Mouse (Mus musculus) Patski (cell line): ENCODE data around the gene Itpr1. TPM values are rescaled to one million over a fixed set of nuclear protein-coding genes. Genes with fewer than 3 reads are reported as not detected.

ENCODE experiments used
- ATAC-seq: fragments of 100-300 bp; one replicate; pipeline ENCODE4 v1.8.0; 2021
- CTCF ChIA-PET: fragments of 350-600 bp; sonication (Branson Sonifier 250); formaldehyde crosslinking; loops from one replicate; lab custom pipeline; 2022; ENCODE audit warnings: inconsistent platforms; lab: Charles Lee
- POLR2A ChIA-PET: fragments of 350-600 bp; sonication (Branson Sonifier 250); formaldehyde crosslinking; loops from one replicate; lab custom pipeline; 2022; ENCODE audit warnings: antibody characterized with exemption, inconsistent platforms; lab: Charles Lee
- DNase-seq: peaks from one replicate; pipeline ENCODE4 v3.0.0-alpha.2; 2011; ENCODE audit warnings: low read depth, low spot score
- H3K27me3 ChIP-seq: fragments of 371-371 bp; one replicate; pipeline ENCODE4 v1.5.1; 2021
- CTCF ChIP-seq: fragments of 100-300 bp; IDR thresholded peaks from one replicate; pipeline ENCODE4 v1.5.1; 2021
- in situ Hi-C: fragments of 300-500 bp; cut with MboI; formaldehyde crosslinking; loops from 3 replicates; pipeline ENCODE4 v1.11.1; 2018; ENCODE audit warnings: low pct_unique_long_range_greater_than_20kb, mixed read lengths
- polyA plus RNA-seq: library from polyadenylated mRNA; unstranded; gene quantifications from one replicate; pipeline ENCODE4 v1.2.3, GENCODE M21; 2021

Gene Itpr1
- polyA plus RNA-seq, 1 experiment from 2014 or later, result 67.1 TPM

DNA sequence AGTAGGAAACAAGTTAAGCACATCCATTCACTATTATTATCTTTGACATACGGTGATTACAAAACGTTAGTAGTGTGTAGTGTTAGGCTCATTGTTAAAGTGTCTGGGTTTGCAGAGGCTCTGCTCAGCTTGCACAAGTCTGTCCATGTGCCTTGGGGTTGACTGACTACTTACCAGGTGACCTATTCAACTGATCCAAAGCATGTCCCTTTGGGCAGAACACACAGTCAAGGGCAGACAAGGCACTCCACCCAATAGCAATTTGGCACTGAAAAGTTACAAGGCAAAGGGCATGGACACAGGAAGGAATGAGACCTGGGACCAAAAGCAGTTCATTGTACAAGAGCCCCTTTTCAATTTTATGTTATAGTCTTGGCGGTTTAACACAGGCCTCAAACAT, 78.7 kb downstream of the Itpr1 start:
- no peak for TF ChIP-seq CTCF
- POLR2A ChIA-PET, result no interaction called here
- DNase-seq (no peak), ATAC-seq (no peak)
- no peaks in the 10 kb centered on the region for H3K27me3 ChIP-seq
- CTCF ChIA-PET, result interaction anchor here (0.7 to 1.2 kb wide), 2 partner anchors 13 to 15 kb away, joined by 3 read pairs; no protein-coding TSS in a partner anchor
- in situ Hi-C loops, result no loop called here

DNA sequence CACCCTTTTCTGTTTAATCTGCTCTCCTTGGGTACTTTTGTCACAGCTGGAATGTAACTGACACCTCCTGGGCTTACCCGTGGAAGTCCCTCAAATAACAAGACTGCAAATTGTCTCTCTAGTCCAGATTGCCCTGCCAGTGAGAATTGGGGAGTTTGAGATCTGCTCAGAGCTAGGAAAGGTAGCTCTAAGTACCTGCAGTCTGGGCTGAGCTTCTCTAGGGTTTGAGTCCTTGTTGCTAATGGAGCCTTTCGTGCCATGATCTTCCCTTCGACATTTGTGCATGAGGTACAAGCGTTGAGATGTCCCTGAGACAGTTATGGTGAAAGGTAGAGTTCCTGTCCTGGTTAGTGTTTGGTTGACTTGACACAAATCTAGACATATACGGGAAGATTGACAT, 89.0 kb downstream of the Itpr1 start:
- no peak for ATAC-seq
- no peak for DNase-seq
- in situ Hi-C loops, result no loop called here
- TF ChIP-seq CTCF, result no peak
- ChIA-PET CTCF (interaction anchor here (1.3 kb wide), 1 partner anchor 40 kb away, joined by 3 read pairs; no protein-coding TSS in a partner anchor), POLR2A (interaction anchor here (0.6 to 1.4 kb wide), 2 partner anchors 10 to 17 kb away, joined by 3 to 4 read pairs; no protein-coding TSS in a partner anchor)
- H3K27me3 ChIP-seq, result no peaks in the 10 kb centered on the region

DNA sequence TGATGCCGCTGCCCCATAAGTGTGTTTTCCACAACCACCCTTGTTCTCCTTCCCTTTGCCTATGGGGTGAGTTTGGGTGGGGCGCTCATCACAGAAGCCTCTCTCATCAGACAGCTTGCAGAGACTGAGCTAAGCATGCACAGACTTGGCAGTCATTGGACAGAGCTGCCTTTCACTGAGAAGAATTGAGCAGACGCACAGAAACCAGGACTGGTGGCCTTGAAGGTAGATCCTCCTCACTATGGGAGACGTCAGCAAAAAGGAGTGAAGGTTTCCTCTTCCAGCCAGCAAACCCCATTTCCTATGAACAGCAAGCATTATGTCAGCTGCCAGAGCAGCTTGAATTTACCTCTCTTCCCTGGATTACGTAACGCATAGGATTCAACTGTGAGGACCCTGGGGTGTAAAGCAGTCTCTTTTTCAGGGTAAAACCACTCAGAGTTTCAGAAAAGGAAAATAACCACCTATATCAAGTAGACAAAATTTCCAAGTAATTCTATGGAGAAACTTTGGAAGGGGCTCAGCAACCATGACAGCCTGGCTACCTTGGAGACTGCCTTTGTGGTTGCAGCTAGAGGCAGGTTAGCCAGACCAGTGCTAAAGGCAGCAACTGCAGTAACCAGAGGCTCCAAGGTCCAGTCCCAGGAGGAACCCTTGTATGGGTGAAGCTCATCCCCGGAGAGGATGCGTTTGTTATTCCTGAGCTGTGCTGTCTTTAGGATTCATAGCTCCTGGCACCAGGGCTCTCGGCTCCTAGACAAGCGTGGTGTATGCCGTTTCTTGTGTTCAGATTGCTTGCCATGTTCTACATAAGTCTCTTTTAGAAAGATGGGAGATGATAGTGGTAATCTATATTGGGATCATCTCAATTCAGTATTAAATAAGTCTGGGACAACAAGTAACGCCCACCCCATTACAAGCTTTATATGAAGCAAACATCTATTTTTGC, 91.0 kb downstream of the Itpr1 start:
- in situ Hi-C loops, result no loop called here
- CTCF ChIA-PET, result interaction anchor here (1.0 to 2.3 kb wide), 8 partner anchors 9 to 49 kb away, joined by 3 to 6 read pairs (median 4); no protein-coding TSS in a partner anchor
- DNase-seq (no peak), ATAC-seq (no peak)
- POLR2A ChIA-PET, result no interaction called here
- no peak for TF ChIP-seq CTCF
- no peaks in the 10 kb centered on the region for H3K27me3 ChIP-seq

DNA sequence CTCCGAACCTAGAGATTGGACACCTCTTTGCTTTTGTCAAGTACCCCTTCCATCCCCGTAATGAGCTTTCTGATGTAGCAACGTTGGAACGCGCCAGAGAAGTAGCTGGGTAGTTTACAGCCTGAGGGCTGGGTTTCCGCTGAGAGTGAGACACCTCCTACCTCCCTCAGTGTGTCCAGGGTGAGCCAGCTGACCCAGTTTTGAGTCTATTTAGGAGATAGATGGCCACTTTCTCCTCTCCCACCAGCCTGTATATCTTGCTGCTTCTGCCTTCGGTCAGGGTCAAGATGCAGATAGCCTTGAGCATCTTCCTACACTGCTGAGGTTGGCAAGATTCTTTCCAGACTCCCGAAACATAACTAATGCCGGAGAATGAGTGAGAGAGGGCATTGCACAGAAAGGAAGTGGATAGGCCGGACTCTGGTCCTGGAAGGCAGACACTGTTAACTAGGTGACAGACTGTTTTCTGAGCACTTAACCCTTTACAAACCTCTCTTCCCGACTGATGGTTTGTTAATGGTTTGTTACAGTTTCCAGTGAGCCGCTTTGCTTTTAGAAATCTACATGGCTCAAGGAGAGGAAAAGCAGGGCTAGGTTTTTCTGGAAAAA, 92.4 kb downstream of the Itpr1 start:
- DNase-seq (no peak), ATAC-seq (peak; percentile 38)
- CTCF ChIA-PET, result interaction anchor here (0.7 to 2.3 kb wide), 4 partner anchors 8 to 16 kb away, joined by 3 to 6 read pairs (median 4); no protein-coding TSS in a partner anchor
- no peak for TF ChIP-seq CTCF
- in situ Hi-C loops, result no loop called here
- POLR2A ChIA-PET, result no interaction called here
- no peaks in the 10 kb centered on the region for H3K27me3 ChIP-seq

DNA sequence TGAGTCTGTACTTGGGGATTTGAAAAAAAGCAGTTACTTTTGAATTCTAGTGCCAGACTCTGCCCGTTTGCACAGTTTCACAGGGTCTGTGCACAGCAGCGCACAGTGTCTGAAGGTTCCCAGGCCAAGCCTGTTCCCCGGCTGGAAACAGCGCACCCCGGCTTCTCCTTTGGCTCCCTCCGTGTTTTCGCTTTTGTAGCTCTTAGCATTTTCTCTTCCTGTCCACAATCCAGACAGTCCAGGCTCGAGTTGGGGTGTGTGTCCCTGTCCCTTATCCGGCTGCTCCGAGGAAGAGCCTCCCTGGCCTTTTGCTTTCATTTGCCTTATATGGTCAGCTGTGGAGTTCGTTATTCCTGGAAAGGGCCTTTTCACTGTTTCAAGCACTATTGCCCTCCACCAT, 93.3 kb downstream of the Itpr1 start:
- ChIA-PET CTCF (interaction anchor here (2.3 kb wide), 1 partner anchor 7 kb away, joined by 6 read pairs; no protein-coding TSS in a partner anchor), POLR2A (no interaction called here)
- no peak for TF ChIP-seq CTCF
- DNase-seq, result no peak
- no peak for ATAC-seq
- in situ Hi-C loops, result no loop called here
- H3K27me3 ChIP-seq, result no peaks in the 10 kb centered on the region

DNA sequence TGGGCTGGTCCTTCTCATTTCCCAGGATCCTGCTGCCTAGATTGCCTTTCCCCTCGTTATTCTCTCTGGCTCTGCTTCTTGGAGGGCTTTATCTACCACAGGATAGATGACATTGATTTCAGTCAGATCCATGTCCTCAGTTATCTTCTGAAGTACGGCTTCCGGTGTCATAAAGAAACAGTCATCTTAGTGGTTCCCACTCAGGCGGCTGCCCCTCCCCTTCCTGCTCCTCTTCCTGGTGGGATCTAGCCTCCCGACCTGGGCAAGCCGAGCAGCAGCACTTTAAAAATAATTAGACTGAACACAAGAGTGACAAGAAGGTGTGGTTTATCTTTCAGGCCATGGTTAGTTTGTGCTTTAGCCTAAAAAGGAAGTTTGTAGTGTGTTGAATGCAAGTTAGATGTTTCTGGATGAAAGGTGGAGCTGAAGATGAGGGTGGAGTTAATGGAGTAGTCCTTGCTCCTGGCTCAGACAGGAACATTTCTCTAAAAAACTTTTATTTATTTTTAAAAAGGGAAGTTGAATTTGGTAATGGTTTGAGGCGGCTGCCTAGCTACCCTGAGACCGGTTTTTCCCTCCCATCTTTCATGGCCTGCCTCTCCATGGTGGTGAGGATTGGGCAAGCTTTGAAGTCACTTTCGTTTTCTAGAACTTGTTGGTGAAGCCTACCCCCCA, 94.2 kb downstream of the Itpr1 start:
- TF ChIP-seq CTCF, result no peak
- no peak for DNase-seq

DNA sequence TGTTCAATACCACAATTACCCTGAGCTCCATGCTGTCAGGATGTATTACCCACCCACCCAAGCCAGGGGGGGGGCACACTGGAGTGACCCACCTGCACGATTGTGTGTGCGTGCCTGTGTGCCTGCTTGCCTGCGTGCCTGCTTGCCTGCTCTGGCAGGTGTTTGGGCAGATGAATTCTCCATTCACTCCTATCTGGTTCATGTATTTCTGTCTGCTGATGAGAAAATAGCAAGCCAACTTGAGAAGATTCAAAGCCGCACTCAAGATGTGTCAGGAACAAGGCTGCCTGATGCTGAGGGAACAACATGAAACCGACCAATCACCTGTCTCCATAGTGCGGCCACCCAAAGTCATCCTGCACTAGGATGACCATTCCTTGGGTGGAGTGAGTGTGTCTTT, 94.9 kb downstream of the Itpr1 start:
- POLR2A ChIA-PET, result no interaction called here
- ATAC-seq (no peak), DNase-seq (no peak)
- in situ Hi-C loops, result no loop called here
- CTCF ChIA-PET, result no interaction called here
- H3K27me3 ChIP-seq, result no peaks in the 10 kb centered on the region
- no peak for TF ChIP-seq CTCF

More for the DNA sequence above, 94.2 kb downstream of the Itpr1 start:
- in situ Hi-C loops, result no loop called here
- no peak for ATAC-seq
- ChIA-PET CTCF (interaction anchor here (0.7 kb wide), 1 partner anchor 15 kb away, joined by 3 read pairs; no protein-coding TSS in a partner anchor), POLR2A (no interaction called here)
- H3K27me3 ChIP-seq, result no peaks in the 10 kb centered on the region

DNA sequence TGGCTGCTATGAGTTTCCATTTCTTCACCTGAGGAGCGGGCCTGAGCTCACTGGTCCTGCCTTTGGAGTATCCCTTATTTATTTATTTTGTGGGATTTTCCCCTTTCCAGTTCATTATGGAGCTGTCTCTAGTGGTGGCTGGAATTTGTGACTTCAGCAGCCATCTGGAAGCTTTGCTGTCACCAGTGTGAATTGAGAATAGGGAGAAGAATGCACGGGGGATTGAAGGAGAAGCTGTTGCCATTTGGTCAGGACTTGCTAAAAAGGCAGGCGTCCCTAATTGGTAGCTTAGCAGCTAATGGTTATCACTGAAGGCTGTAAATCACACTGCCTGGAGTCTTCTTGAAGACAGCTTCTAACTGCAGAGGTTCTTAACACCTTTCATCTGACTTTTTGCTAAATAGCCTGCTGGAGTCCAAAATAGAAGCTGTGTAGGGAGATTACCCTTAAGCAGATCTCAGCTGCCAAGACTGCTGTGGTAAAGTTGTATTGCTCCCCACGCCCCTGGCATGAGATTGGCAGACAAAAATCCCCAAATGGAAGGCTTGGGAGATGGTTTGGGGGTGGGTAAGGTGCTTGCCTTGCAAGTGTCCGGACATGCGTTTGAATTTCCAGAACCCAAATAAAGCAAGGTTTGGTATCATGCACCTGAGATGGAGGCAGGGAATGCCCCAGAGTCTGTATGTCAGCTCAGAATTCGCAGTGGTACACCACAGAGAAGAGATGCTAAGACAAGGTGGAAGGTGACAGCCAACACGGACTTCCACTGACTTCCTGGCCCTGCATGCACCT, 96.7 kb downstream of the Itpr1 start:
- ChIA-PET CTCF (interaction anchor here (1.1 to 2.2 kb wide), 2 partner anchors 9 to 13 kb away, joined by 4 to 5 read pairs; no protein-coding TSS in a partner anchor), POLR2A (interaction anchor here (0.6 kb wide), 1 partner anchor 1037 kb away, joined by 3 read pairs; no protein-coding TSS in a partner anchor)
- DNase-seq, result no peak
- no peaks in the 10 kb centered on the region for H3K27me3 ChIP-seq
- in situ Hi-C loops, result no loop called here
- TF ChIP-seq CTCF, result no peak
- no peak for ATAC-seq

DNA sequence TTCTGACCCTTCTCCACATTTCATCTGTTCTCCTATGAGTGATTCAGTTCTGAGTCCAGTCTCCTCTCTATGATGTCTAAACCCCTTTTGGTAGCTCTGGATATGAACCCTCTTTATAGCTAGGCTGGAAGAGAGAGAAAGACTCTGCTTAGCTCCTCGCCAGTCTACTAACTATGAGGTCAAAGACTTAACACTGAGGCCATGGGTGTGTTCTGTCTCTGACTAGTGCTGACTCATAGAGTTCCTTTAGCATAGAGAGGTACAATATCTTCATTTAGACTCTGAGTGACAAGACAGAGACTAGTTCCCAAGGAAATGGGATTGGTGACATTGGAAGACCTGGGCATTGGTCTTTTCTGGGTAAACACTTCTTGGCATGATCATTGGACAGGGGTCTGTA, 100.2 kb downstream of the Itpr1 start:
- ATAC-seq, result no peak
- ChIA-PET CTCF (interaction anchor here (1.2 to 1.4 kb wide), 3 partner anchors 8 to 104 kb away, joined by 3 to 6 read pairs (median 5); no protein-coding TSS in a partner anchor), POLR2A (no interaction called here)
- no peak for DNase-seq
- TF ChIP-seq CTCF, result no peak
- in situ Hi-C loops, result no loop called here
- no peaks in the 10 kb centered on the region for H3K27me3 ChIP-seq
